Mouse (Mus musculus) cortical plate, adult 2 months (tissue): ENCODE results near the gene Cbfa2t3.

Experiments used
- CTCF ChIP-seq: fragments of 200-500 bp; IDR thresholded peaks from 2 replicates; pipeline ENCODE4 v1.5.1; 2011; ENCODE audit warnings: mild to moderate bottlenecking, control low read depth, low read length; ENCODE audit not compliant: insufficient read depth; ENCODE audit errors: extremely low read depth
- POLR2A ChIP-seq: fragments of 200-500 bp; IDR thresholded peaks from 2 replicates; pipeline ENCODE4 v1.6.1; 2011; ENCODE audit warnings: mild to moderate bottlenecking, low read length, control low read depth; ENCODE audit not compliant: insufficient read depth; ENCODE audit errors: extremely low read depth

GRCm38 (mm10) chr8:122700628-122701027, 1.7 kb upstream of the Cbfa2t3 start:
- TF ChIP-seq CTCF (no peak), POLR2A (no peak)
